Mouse (Mus musculus): ENCODE data around the gene Ihh.
A peak's percentile ranks its signal among the peaks of the same experiment; 100 is the strongest.

Gene Ihh

GRCm38 (mm10) chr1:74951556-74952210 lies at the start of gene Ihh:
Gene Ihh (minus strand): TSS chr1:74951672.
- no peak for DNase-seq

- DNase-seq, result no peak
These were observed 49.7 kb upstream of the Ihh start for GRCm38 (mm10) chr1:75001183-75001582.

GRCm38 (mm10) chr1:75000496-75000895 lies 49.0 kb upstream of the Ihh start:
- peak; percentile 35 to 36 for DNase-seq

DNA sequence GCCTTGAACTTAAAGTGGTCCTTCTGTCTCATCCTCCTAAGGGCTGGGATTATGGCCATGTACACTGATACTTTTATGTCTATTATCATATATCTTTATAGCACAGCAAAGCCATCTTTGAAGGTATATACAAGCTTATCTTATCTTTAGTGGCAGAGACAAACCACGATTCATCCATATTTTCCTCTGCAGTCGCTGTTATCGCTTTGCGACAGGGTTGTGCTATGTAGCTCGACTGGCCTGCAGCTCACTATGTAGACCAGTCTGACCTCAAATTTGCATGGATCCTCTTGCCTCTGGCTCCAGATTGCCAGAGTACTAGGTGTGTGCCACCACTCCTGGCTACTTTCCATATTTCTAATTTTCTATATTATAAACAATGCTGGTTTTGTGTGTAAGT lies 47.7 kb upstream of the Ihh start:
- no peak for DNase-seq

GRCm38 (mm10) chr1:74997231-74997630 lies 45.8 kb upstream of the Ihh start:
- DNase-seq, result no peak

- DNase-seq, result no peak
These were observed 25.5 kb upstream of the Ihh start for GRCm38 (mm10) chr1:74977001-74977400.

- no peak for DNase-seq
These were observed 24.5 kb upstream of the Ihh start for GRCm38 (mm10) chr1:74975936-74976335.

- no peak for DNase-seq
These were observed 22.1 kb upstream of the Ihh start for GRCm38 (mm10) chr1:74973590-74973989.

DNA sequence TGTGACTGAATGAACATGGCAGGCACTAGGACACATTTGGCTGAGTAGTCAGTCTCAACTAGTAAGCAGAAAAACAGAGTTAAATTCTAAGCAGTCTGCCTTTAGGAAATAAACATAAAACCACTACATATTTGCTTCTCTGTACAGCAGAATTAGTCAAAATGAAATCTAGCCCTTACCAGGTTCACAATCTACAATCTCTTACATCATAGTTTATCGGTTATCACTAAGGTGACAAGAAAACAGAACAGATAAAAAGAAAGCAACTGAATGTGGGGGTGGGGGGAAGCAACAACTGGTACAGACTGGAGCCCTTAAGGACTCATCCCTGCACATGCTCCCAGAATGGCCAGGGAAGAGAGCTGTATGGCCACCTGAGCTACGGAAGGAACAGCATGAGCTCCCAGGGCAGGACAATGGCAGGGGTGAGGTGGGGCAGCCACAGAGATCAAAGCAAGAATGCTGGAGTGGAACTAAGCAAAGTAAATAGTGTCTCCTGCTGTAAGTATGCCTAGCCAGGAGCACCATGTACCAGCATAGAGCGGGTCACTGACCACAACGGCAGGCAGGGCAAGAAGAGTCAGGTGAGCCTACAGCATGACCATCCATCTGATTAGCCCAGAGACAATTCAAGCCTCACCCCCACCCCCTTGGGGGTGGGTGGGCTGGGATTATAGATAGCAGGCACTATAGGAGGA lies 20.0 kb upstream of the Ihh start:
- no peak for DNase-seq

- no peak for DNase-seq
These were observed 16.6 kb upstream of the Ihh start for GRCm38 (mm10) chr1:74967962-74968580.

DNA sequence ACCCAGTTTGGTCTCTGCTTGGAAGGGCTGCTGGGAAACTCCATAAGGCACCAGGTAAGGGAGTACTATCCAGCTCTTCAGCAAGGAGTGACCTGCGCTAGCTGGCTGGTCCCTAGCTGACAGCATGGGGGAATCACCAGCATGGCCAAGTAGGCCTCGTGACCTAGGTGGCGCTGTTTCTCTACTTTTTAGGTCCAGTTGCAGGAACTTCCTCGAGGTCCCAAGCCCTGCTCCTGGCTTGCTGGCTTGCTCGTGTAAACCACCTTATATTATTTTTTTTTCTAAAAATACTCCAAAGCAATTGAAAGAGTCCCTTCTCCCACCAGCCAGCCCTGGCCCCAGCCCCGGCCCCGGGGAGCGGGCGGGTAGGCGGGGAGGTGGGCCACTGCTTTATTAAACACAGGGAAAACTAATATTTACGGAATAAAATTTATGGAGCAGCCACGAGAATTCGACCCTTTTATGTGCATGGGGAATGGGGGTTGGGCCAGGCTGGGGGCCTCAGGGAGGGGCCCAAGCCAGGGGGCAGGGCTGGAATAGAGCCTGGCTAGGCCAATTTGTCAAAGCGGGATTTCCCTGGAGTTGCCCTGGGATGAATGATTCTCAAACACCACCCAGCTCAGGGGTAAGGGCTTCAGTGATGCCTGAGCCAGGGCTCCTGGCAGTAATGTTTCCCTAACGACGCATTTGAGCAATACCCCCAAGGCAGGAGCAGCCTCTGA lies 13.2 kb upstream of the Ihh start:
- DNase-seq, result peak; percentile 63 to 72

DNA sequence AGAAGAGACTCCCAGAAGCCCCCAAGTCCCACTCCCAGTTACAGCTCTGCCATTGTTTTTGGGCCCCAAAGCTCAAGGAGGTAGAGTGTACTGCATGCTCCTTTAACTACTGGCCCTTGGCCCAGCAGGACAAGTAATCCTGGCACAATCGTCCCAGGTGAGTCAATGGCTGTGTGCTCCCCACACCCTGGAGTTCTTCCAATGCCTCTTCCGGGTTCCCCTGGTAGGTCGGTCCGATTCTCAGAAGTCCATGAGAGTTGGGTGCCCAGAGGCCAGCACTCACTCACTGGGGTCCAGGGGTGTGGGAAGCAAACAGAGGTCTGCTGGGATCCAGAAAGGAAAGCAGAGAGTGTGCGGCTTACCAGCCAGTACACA lies 11.4 kb upstream of the Ihh start:
- DNase-seq, result no peak

- no peak for DNase-seq
These were observed 10.8 kb upstream of the Ihh start for GRCm38 (mm10) chr1:74962126-74962852.

DNA sequence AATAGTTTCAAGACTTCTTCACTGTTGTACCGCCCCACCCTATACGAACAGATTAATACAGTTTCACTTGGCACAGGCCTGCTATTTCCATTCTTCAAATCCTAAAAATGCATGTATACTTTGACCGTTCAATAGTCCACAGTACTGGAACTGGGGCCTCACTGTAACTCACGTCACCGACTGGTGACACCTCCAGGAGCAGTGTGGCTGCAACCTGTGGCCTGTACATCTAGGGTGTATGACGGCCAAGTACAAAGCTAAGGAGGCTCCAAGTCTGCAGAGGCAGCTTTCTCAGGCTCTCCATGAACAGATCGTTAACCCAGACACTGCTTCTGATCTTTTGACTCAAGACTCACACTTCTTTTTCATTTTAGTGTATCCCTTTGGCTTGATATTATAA lies 10.2 kb upstream of the Ihh start:
- DNase-seq, result no peak

DNA sequence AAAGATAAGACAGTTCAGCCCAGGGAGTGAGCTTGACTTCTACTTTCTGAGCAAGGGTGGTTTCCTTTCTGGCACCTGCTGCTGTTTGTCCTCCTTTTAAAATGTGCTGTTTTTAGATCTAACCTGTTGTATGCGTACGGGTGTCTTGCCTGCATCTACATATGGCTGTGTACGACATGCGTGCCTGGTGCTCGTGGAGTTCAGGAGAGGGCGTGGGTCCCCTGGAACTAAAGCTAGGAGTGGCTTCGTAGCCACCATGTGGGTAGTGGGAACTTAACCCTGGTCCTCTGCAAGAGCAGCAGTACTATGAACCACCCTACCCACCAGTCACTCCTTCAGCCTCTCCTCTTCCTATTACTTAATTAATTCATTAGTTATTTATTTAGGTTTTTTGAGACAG lies 8.6 kb upstream of the Ihh start:
- DNase-seq, result no peak

DNA sequence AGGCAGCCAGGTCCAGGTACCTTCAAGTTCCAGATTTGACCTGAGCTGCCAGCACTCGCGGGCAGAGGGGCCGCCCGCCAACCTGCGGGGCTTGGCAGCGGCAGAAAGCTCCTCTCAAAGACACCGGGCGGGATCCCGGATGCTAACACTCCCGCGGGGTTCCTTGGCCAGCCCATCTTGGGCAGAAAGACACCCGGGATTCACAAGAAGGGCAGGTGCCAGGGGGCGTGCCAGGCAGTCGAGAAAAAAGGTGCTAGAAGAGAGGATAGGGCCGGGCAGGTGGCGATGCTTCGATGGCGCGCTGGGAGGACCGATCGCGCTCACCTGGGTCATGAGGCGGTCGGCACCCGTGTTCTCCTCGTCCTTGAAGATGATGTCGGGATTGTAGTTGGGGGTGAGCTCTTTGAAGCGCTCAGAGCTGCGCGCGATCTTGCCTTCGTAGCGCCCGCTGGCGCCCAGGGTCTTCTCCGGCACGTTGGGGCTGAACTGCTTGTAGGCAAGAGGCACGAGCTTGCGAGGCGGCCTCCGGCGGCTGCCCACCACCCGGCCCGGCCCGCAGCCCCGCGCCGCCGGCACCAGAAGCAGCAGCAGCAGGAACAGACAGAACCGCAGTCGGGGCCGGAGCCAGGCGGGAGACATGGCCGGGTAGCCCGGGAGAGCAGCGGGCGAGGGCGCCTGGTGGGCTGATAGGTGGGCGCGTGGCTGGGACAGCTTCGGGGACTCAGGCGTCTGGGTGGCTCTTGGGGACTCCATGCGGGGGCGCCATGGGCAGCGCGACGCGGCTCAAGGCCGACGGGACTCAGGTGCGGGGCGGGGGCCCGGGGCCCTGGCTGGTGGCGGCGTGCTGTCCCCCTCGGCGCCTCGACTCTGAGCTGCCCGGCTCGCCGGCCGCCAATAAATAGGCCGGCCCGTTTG lies 639 bp downstream of the Ihh start:
- DNase-seq, result no peak

DNA sequence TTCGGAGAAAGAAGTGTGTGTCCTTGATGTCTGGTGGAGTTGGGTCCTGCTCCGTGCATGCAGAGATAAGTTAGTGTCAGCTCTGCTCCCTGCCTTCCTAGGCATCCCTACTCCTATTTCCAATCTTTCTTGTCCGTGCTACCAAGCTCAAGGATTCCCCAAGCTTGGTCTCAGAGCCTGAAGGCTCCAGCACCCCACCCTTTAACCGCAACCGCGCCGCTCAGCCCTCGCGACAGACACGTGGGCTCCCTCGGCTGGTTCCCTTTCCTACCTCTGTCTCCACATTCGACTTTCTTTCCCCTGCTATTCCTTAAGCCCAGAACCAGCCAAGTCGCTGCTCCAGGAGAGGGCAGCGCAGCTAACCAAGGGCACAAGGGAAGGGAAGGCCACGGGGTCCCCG lies 1.4 kb downstream of the Ihh start:
- DNase-seq, result no peak

DNA sequence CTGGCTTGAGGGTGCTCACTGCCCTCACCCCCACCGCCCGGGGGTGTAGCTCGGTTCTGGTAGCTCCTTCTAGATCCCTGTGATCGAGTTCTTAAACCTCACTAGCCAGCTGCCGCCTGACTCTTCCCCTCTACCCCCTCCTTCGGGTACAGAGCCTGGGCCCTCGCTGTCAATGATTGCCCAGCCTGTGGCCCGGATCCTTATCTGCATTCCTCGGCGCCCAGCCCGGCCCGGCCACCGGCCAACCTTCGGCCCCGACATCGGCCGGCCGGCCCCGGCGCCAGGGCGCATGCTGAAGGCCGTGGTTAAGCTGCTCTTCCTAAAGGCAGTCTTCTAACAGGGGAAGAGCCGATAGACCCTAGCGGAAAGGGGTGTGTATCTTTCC lies 1.8 kb downstream of the Ihh start:
- DNase-seq, result no peak

DNA sequence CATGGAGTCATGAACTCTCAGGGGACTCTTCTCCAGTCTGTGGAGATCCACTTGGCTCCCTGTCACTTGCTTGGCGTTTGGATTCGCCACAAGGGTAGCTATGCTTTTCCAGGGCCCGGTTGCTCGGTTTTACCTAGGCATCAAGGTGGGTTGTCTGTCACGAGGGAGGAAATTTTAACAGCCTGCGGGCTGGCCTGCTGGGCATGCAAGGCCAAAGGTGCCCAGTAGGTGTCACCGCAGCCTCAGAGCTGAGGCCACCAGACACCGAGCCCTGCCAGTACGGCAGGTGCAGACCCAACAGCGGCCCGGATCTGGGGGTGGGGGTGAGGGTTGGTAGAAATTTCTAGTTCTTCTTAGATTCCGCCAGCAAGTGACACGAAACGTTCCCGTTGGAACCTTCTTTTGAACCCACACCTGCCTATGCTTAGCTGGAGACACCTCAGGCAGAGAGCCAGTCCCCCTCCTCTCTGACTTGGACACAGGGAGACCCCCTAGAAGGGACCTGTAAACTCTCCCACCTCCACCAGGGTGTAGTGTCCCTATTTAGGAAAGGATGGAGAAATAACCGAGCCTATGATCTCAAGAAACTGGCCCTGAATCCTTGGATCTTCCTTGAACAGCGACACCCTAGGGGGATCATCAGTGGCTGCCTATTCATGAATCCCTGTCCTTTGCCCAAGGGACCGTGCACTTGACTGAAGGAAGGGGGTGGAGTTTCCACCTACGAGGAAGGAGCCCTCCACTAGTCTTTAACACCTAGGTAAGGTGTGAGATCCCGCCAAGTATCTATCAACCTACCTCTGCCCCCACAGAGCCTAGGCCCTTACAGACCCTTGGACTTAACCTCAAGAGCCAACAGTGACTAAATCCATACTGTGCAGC lies 2.4 kb downstream of the Ihh start:
- DNase-seq, result peak; percentile 77 to 78

DNA sequence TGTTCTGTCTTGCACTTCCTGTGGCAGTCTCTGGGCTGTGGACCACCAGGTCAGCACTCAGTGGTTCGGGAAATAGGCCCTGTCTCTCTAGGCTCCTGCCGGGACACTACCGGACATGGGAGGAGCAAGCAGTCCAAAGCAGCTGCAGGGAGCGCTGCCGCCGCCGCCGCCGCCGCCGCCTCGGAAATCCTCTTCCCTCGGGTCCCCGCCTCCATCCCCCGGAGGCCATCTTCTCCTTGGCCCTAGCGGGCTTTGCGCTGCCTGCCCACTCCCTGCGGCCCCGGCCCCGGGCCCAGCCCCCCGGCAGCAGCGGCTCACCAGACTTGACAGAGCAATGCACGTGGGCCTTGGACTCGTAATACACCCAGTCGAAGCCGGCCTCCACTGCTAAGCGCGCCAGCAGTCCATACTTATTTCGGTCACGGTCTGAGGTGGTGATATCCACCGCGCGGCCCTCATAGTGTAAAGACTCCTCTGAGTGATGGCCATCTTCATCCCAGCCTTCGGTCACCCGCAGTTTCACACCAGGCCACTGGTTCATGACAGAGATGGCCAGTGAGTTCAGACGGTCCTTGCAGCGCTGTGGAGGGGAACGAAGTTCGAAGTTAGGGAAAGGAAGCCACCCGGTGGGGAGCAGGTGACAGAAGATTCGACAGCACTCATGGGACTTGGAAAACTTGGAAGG lies 3.3 kb downstream of the Ihh start:
- no peak for DNase-seq

All from cerebellum, postnatal 36 days (tissue).